Mouse (Mus musculus) hindbrain, embryonic 11.5 days (tissue): ENCODE measurements around the gene Akr1b7. TPM values are rescaled to one million over a fixed set of nuclear protein-coding genes. Genes with fewer than 3 reads are reported as not detected.

ENCODE experiments used
- ATAC-seq: fragments of 200-750 bp; cut with Nextera tagmentation; 2 replicates; pipeline ENCODE4 v1.8.0; 2017; ENCODE audit warnings: mild to moderate bottlenecking, moderate TSS enrichment, moderate library complexity; ENCODE audit not compliant: low FRiP score
- DNase-seq: peaks from one replicate; pipeline ENCODE4 v3.0.0-alpha.2; 2015; ENCODE audit warnings: low spot score
- H3K27ac ChIP-seq: fragments of 300-500 bp; sonication (generic); 2 replicates; pipeline ENCODE4 v1.5.1; 2014; ENCODE audit warnings: mild to moderate bottlenecking, low read depth, low read length
- H3K27me3 ChIP-seq: fragments of 300-500 bp; sonication (generic); 2 replicates; pipeline ENCODE4 v1.6.1; 2014; ENCODE audit warnings: mild to moderate bottlenecking, low read length, moderate library complexity, mixed read lengths; ENCODE audit not compliant: control insufficient read depth, insufficient read depth
- H3K36me3 ChIP-seq: fragments of 300-500 bp; sonication (generic); 2 replicates; pipeline ENCODE4 v1.6.1; 2014; ENCODE audit warnings: mild to moderate bottlenecking, low read length, moderate library complexity, mixed read lengths; ENCODE audit not compliant: control insufficient read depth, insufficient read depth
- H3K4me1 ChIP-seq: fragments of 300-500 bp; sonication (generic); replicated peaks from 2 replicates; pipeline ENCODE4 v1.6.1; 2014; ENCODE audit warnings: low read length, mixed read lengths; ENCODE audit not compliant: control insufficient read depth, insufficient read depth
- H3K4me2 ChIP-seq: fragments of 300-500 bp; sonication (generic); replicated peaks from 2 replicates; pipeline ENCODE4 v1.6.1; 2014; ENCODE audit warnings: mild to moderate bottlenecking, low read depth, low read length
- H3K4me3 ChIP-seq: fragments of 300-500 bp; sonication (generic); 2 replicates; pipeline ENCODE4 v1.5.1; 2014; ENCODE audit warnings: low read depth, low read length
- H3K9ac ChIP-seq: fragments of 300-500 bp; sonication (generic); 2 replicates; pipeline ENCODE4 v1.6.1; 2014; ENCODE audit warnings: low read depth, low read length
- H3K9me3 ChIP-seq: fragments of 300-500 bp; sonication (generic); 2 replicates; pipeline ENCODE4 v1.6.1; 2016; ENCODE audit warnings: low read length; ENCODE audit not compliant: control insufficient read depth
- WGBS: fragments of 180-500 bp; shearing (Covaris S2); extraction: QIAGEN DNeasy Blood & Tissue Kit; methylation state at CpG from one replicate; pipeline ENCODE4 v1.1.7; 2014; 5-methylcytosine and 5-hydroxymethylcytosine counted together
- polyA plus RNA-seq: library from polyadenylated mRNA; unstranded; fragments of >200 nt; fragmentation: Nextera tagmentation; extraction: Ambion mirVana; gene quantifications from 2 replicates; pipeline ENCODE4 v1.2.1, GENCODE M21; 2014

Gene Akr1b7
- polyA plus RNA-seq, 1 experiment from 2014 or later = not detected

DNA sequence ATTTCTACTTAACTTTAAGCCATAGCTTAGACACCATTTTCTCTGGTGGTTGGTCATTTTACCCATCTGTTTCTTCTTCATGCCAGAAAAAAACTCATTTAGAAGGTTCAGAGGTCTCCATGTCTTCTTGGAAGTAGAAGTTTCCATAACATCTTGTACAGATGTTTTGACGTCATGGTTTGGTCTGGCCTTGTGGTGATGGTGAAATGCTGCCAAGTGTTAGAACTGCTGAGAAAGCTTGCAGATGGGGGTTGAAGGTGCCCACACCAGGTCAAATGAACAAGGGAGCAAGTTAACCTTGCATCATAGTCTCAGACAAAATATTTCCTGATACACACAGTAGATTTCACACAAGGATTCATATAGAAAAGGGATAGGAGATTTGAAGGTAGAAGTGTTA is 36.6 kb downstream of the Akr1b7 start:
- no peak for DNase-seq
- no peaks in the 10 kb centered on the region for H3K4me1 ChIP-seq
- H3K36me3 ChIP-seq = no peaks in the 10 kb centered on the region
- H3K27ac ChIP-seq = no peak overlapping the region
- no peak for ATAC-seq
- H3K27me3 ChIP-seq = no peaks in the 10 kb centered on the region
- H3K4me2 ChIP-seq = no peak overlapping the region
- H3K9me3 ChIP-seq = no peaks in the 10 kb centered on the region
- no peak overlapping the region for H3K4me3 ChIP-seq
- 82% methylated on average over 1 of the region's 1 CpGs for WGBS
- H3K9ac ChIP-seq = no peak overlapping the region

DNA sequence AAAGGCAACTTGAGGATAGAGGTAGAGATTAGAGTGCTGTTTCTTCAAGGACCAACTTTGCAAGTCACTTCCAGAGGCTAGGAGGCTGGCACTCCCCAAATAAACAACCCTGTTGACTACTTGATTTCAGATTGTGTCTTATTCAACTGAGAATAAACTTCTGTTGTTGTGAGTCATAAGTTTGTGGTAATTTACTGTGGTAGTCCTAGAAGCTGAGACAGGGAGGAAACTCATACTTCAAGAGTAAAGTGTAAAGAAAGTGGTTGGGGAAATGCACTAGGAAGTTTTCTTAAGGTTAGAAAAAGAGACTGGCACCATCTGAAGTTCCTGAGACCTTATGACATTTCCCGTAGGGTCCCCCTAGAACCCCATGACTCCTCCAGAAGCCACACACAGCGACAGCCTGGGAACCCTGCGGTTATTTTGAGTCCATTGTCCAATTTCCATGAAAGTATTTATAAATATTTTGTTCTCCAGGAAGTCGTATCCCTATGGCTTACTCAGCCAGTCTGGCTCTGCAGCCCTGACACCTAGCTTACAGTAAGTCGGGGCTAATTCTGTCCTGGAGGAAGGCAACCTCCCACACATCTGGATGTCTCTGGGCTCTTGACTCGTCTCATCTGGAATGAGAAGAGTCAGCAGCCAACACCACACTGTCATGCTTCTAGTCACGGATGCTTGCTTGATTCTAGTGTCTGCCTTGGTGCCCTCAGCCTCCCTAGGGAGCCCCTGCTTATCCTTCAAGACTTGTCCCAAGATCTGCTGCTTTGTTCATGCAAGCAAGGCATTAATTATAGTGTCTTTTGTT is 41.0 kb downstream of the Akr1b7 start:
- Histone ChIP-seq H3K9ac (no peak overlapping the region), H3K27me3 (no peaks in the 10 kb centered on the region), H3K4me1 (no peaks in the 10 kb centered on the region), H3K27ac (no peak overlapping the region), H3K4me2 (no peak overlapping the region), H3K36me3 (no peaks in the 10 kb centered on the region), H3K4me3 (no peak overlapping the region), H3K9me3 (no peaks in the 10 kb centered on the region)
- WGBS = 66% methylated on average over 7 of the region's 7 CpGs
- no peak for ATAC-seq
- DNase-seq = no peak

GRCm38 (mm10) chr6:34459456-34459855 is 47.3 kb downstream of the Akr1b7 start:
- H3K4me3 ChIP-seq = no peak overlapping the region
- ATAC-seq (no peak), DNase-seq (no peak)
- no peak overlapping the region for H3K9ac ChIP-seq
- H3K4me2 ChIP-seq = no peak overlapping the region
- no peaks in the 10 kb centered on the region for H3K36me3 ChIP-seq
- no peak overlapping the region for H3K27ac ChIP-seq
- no peaks in the 10 kb centered on the region for H3K27me3 ChIP-seq
- no peaks in the 10 kb centered on the region for H3K9me3 ChIP-seq
- no peaks in the 10 kb centered on the region for H3K4me1 ChIP-seq

DNA sequence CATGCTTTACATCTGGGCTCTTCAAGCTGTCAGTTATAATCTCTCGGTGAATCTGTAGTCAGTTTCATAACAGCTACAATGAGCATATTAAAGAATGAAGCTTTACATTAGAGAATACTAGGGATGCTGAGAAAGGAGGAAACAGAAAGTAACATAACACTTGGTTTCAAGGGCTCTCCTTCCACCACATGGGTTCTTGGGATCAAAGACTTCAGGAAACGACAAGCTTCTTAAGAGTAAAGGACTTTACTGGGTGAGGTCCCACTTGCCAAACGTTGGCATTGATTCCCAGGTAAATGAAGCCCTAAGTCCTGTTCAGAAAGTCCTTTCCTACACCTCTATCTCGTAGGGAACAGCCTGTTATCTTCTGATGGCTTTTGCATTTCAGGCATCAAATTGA is 48.5 kb downstream of the Akr1b7 start:
- Histone ChIP-seq H3K9me3 (no peaks in the 10 kb centered on the region), H3K36me3 (no peaks in the 10 kb centered on the region), H3K27ac (no peak overlapping the region), H3K4me1 (no peaks in the 10 kb centered on the region), H3K4me2 (no peak overlapping the region), H3K9ac (no peak overlapping the region), H3K27me3 (no peaks in the 10 kb centered on the region), H3K4me3 (no peak overlapping the region)
- no peak for DNase-seq
- ATAC-seq = no peak
- WGBS = 63% methylated on average over 4 of the region's 4 CpGs

- no peak overlapping the region for H3K9ac ChIP-seq
- no peaks in the 10 kb centered on the region for H3K4me1 ChIP-seq
- no peaks in the 10 kb centered on the region for H3K9me3 ChIP-seq
- ATAC-seq (no peak), DNase-seq (no peak)
- no peaks in the 10 kb centered on the region for H3K27me3 ChIP-seq
- H3K4me2 ChIP-seq = no peak overlapping the region
- H3K27ac ChIP-seq = no peak overlapping the region
- no peaks in the 10 kb centered on the region for H3K36me3 ChIP-seq
- 94% methylated on average over 4 of the region's 4 CpGs for WGBS
- no peak overlapping the region for H3K4me3 ChIP-seq
These were observed 51.4 kb downstream of the Akr1b7 start for GRCm38 (mm10) chr6:34463582-34463981.

DNA sequence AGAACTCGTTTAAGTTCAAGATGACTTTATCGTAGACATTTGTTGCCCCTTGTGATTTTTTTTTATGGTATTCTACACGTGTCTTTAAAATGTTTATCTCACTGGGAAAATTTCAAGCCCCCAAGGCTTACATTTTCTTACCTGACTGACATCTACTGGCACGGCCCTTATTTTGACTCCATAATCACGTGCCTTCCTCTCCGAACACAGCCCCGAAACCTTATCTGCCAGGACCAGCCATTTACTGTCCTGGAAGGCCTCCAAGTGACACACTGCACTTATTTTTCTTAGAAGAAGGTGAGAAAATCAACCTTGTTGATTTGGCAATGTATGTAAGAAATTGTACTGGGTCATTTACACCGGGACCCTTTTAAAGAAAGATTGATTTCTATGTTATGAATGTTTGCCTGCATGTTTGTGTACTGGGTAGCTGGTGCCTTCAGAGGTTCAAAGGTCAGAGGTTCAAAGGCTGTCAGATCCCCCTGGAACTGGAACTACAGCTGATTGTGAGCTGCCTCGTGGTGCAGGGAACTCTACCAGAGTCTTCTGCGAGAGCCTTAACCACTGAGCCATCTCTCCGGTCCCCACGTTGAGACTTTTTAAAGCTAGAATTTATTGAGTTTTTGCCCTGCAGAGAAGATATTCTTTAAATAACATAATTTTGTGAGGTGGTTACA is 59.4 kb downstream of the Akr1b7 start:
- ATAC-seq (no peak), DNase-seq (no peak)
- no peak overlapping the region for H3K4me3 ChIP-seq
- H3K4me2 ChIP-seq = no peak overlapping the region
- H3K27ac ChIP-seq = no peak overlapping the region
- no peaks in the 10 kb centered on the region for H3K27me3 ChIP-seq
- H3K9ac ChIP-seq = no peak overlapping the region
- WGBS = 81% methylated on average over 12 of the region's 12 CpGs
- H3K36me3 ChIP-seq = no peaks in the 10 kb centered on the region
- H3K4me1 ChIP-seq = no peaks in the 10 kb centered on the region; the same call in none of the 2 replicates
- H3K9me3 ChIP-seq = no peaks in the 10 kb centered on the region

Other genes with a start within 250 kb of the Akr1b7 start
- gene Slc35b4, start 235.2 kb upstream of the Akr1b7 start, polyA plus RNA-seq = 46.7 and 48.3 TPM in 2 replicates
- gene Akr1b3, start 94.9 kb upstream of the Akr1b7 start, polyA plus RNA-seq = 217 and 249 TPM in 2 replicates
- 31.8 and 33.0 TPM in 2 replicates for gene Akr1b8, start 58.2 kb upstream of the Akr1b7 start, polyA plus RNA-seq
- gene Akr1b10, start 28.1 kb upstream of the Akr1b7 start, polyA plus RNA-seq = 14.8 and 18.5 TPM in 2 replicates
- gene Bpgm, start 63.9 kb downstream of the Akr1b7 start, polyA plus RNA-seq = 60.6 and 70.0 TPM in 2 replicates
- 140 and 171 TPM in 2 replicates for gene Cald1, start 186.2 kb downstream of the Akr1b7 start, polyA plus RNA-seq